Mouse (Mus musculus): ENCODE data around the gene Gm10944. TPM values are rescaled to one million over a fixed set of nuclear protein-coding genes. Genes with fewer than 3 reads are reported as not detected.

The Gm10944 gene
- polyA plus RNA-seq, 1 experiment: not detected

GRCm38 (mm10) chr10:10697497-10697896, 16.3 kb downstream of the Gm10944 start:
- Histone ChIP-seq H3K27me3 (ENCODE audit: control insufficient read depth, insufficient read depth, low read length) (no peaks in the 10 kb centered on the region), H3K4me3 (ENCODE audit: extremely low read depth, insufficient read depth, insufficient read length) (no peak overlapping the region), H3K27ac (ENCODE audit: insufficient read depth, low read length) (no peak overlapping the region), H3K36me3 (ENCODE audit: control insufficient read depth, insufficient read depth, low read length) (no peaks in the 10 kb centered on the region), H3K4me1 (ENCODE audit: control insufficient read depth, insufficient read depth, insufficient read length) (no peaks in the 10 kb centered on the region)
- WGBS: 86% methylated on average over 6 of the region's 6 CpGs
- no peak for DNase-seq (ENCODE audit: low read depth in 1 of 2, low spot score in 2 of 2)
- TF ChIP-seq CTCF (IDR thresholded peaks at IDR 0.05; ENCODE audit: extremely low read depth, insufficient read depth, insufficient read length, insufficient replicate concordance) (no peak), POLR2A (IDR thresholded peaks at IDR 0.05; ENCODE audit: low read depth, low read length) (no peak)

- no peak overlapping the region for H3K4me3 ChIP-seq (ENCODE audit: extremely low read depth, insufficient read depth, insufficient read length)
- WGBS: 5% methylated on average over 1 of the region's 1 CpGs
- H3K36me3 ChIP-seq (ENCODE audit: control insufficient read depth, insufficient read depth, low read length): no peaks in the 10 kb centered on the region
- no peaks in the 10 kb centered on the region for H3K27me3 ChIP-seq (ENCODE audit: control insufficient read depth, insufficient read depth, low read length)
- no peak for DNase-seq (ENCODE audit: low read depth in 1 of 2, low spot score in 2 of 2)
- no peak overlapping the region for H3K27ac ChIP-seq (ENCODE audit: insufficient read depth, low read length)
- TF ChIP-seq POLR2A (IDR thresholded peaks at IDR 0.05; ENCODE audit: low read depth, low read length): no peak
- TF ChIP-seq CTCF (IDR thresholded peaks at IDR 0.05; ENCODE audit: extremely low read depth, insufficient read depth, insufficient read length, insufficient replicate concordance): no peak
- H3K4me1 ChIP-seq (ENCODE audit: control insufficient read depth, insufficient read depth, insufficient read length): no peaks in the 10 kb centered on the region
These were observed 19.8 kb downstream of the Gm10944 start for GRCm38 (mm10) chr10:10700903-10701302.

GRCm38 (mm10) chr10:10701326-10701725, 20.2 kb downstream of the Gm10944 start:
- WGBS: 72% methylated on average over 1 of the region's 1 CpGs
- no peak for DNase-seq (ENCODE audit: low read depth in 1 of 2, low spot score in 2 of 2)
- no peak for TF ChIP-seq POLR2A (IDR thresholded peaks at IDR 0.05; ENCODE audit: low read depth, low read length)
- TF ChIP-seq CTCF (IDR thresholded peaks at IDR 0.05; ENCODE audit: extremely low read depth, insufficient read depth, insufficient read length, insufficient replicate concordance): no peak
- Histone ChIP-seq H3K4me3 (ENCODE audit: extremely low read depth, insufficient read depth, insufficient read length) (no peak overlapping the region), H3K27ac (ENCODE audit: insufficient read depth, low read length) (no peak overlapping the region), H3K4me1 (ENCODE audit: control insufficient read depth, insufficient read depth, insufficient read length) (no peaks in the 10 kb centered on the region), H3K27me3 (ENCODE audit: control insufficient read depth, insufficient read depth, low read length) (no peaks in the 10 kb centered on the region), H3K36me3 (ENCODE audit: control insufficient read depth, insufficient read depth, low read length) (no peaks in the 10 kb centered on the region)

- TF ChIP-seq CTCF (IDR thresholded peaks at IDR 0.05; ENCODE audit: extremely low read depth, insufficient read depth, insufficient read length, insufficient replicate concordance): no peak
- no peak for TF ChIP-seq POLR2A (IDR thresholded peaks at IDR 0.05; ENCODE audit: low read depth, low read length)
- H3K27me3 ChIP-seq (ENCODE audit: control insufficient read depth, insufficient read depth, low read length): no peaks in the 10 kb centered on the region
- H3K4me3 ChIP-seq (ENCODE audit: extremely low read depth, insufficient read depth, insufficient read length): no peak overlapping the region
- H3K27ac ChIP-seq (ENCODE audit: insufficient read depth, low read length): no peak overlapping the region
- no peak for DNase-seq (ENCODE audit: low read depth in 1 of 2, low spot score in 2 of 2)
- no peaks in the 10 kb centered on the region for H3K4me1 ChIP-seq (ENCODE audit: control insufficient read depth, insufficient read depth, insufficient read length)
- H3K36me3 ChIP-seq (ENCODE audit: control insufficient read depth, insufficient read depth, low read length): no peaks in the 10 kb centered on the region
- WGBS: 76% methylated on average over 1 of the region's 1 CpGs
These were observed 26.9 kb downstream of the Gm10944 start for GRCm38 (mm10) chr10:10708031-10708430.

GRCm38 (mm10) chr10:10710359-10710758, 29.2 kb downstream of the Gm10944 start:
- H3K27me3 ChIP-seq (ENCODE audit: control insufficient read depth, insufficient read depth, low read length): no peaks in the 10 kb centered on the region
- DNase-seq (ENCODE audit: low read depth in 1 of 2, low spot score in 2 of 2): no peak
- TF ChIP-seq CTCF (IDR thresholded peaks at IDR 0.05; ENCODE audit: extremely low read depth, insufficient read depth, insufficient read length, insufficient replicate concordance) (no peak), POLR2A (IDR thresholded peaks at IDR 0.05; ENCODE audit: low read depth, low read length) (no peak)
- WGBS: 95% methylated on average over 2 of the region's 2 CpGs
- H3K36me3 ChIP-seq (ENCODE audit: control insufficient read depth, insufficient read depth, low read length): no peaks in the 10 kb centered on the region
- H3K4me1 ChIP-seq (ENCODE audit: control insufficient read depth, insufficient read depth, insufficient read length): no peaks in the 10 kb centered on the region
- H3K27ac ChIP-seq (ENCODE audit: insufficient read depth, low read length): no peak overlapping the region
- no peak overlapping the region for H3K4me3 ChIP-seq (ENCODE audit: extremely low read depth, insufficient read depth, insufficient read length)

GRCm38 (mm10) chr10:10710837-10711236, 29.7 kb downstream of the Gm10944 start:
- 78% methylated on average over 2 of the region's 2 CpGs for WGBS
- no peaks in the 10 kb centered on the region for H3K27me3 ChIP-seq (ENCODE audit: control insufficient read depth, insufficient read depth, low read length)
- TF ChIP-seq POLR2A (IDR thresholded peaks at IDR 0.05; ENCODE audit: low read depth, low read length) (no peak), CTCF (IDR thresholded peaks at IDR 0.05; ENCODE audit: extremely low read depth, insufficient read depth, insufficient read length, insufficient replicate concordance) (no peak)
- H3K36me3 ChIP-seq (ENCODE audit: control insufficient read depth, insufficient read depth, low read length): no peaks in the 10 kb centered on the region
- H3K4me1 ChIP-seq (ENCODE audit: control insufficient read depth, insufficient read depth, insufficient read length): no peaks in the 10 kb centered on the region
- no peak for DNase-seq (ENCODE audit: low read depth in 1 of 2, low spot score in 2 of 2)
- H3K27ac ChIP-seq (ENCODE audit: insufficient read depth, low read length): no peak overlapping the region
- no peak overlapping the region for H3K4me3 ChIP-seq (ENCODE audit: extremely low read depth, insufficient read depth, insufficient read length)

GRCm38 (mm10) chr10:10726501-10726900, 45.4 kb downstream of the Gm10944 start:
- no peaks in the 10 kb centered on the region for H3K27me3 ChIP-seq (ENCODE audit: control insufficient read depth, insufficient read depth, low read length)
- H3K27ac ChIP-seq (ENCODE audit: insufficient read depth, low read length): no peak overlapping the region
- WGBS: 93% methylated on average over 3 of the region's 3 CpGs
- no peak for TF ChIP-seq POLR2A (IDR thresholded peaks at IDR 0.05; ENCODE audit: low read depth, low read length)
- no peak for TF ChIP-seq CTCF (IDR thresholded peaks at IDR 0.05; ENCODE audit: extremely low read depth, insufficient read depth, insufficient read length, insufficient replicate concordance)
- no peak for DNase-seq (ENCODE audit: low read depth in 1 of 2, low spot score in 2 of 2)
- no peaks in the 10 kb centered on the region for H3K4me1 ChIP-seq (ENCODE audit: control insufficient read depth, insufficient read depth, insufficient read length)
- H3K4me3 ChIP-seq (ENCODE audit: extremely low read depth, insufficient read depth, insufficient read length): no peak overlapping the region
- no peaks in the 10 kb centered on the region for H3K36me3 ChIP-seq (ENCODE audit: control insufficient read depth, insufficient read depth, low read length)

Other genes with a start within 250 kb of the Gm10944 start
- 0.14 and 0.22 TPM in 2 replicates for gene Adgb, start 209.0 kb upstream of the Gm10944 start, polyA plus RNA-seq (2012; rRNA removed)
- gene Rab32, start 123.1 kb upstream of the Gm10944 start, polyA plus RNA-seq (2012; rRNA removed): 14.6 and 16.1 TPM in 2 replicates